Mouse (Mus musculus): ENCODE measurements around the gene Gls. TPM values are rescaled to one million over a fixed set of nuclear protein-coding genes. Genes with fewer than 3 reads are reported as not detected.

The Gls gene
- total and polyA plus RNA-seq, 2 experiments from 2014 or later, result 25.7 to 152 TPM

DNA sequence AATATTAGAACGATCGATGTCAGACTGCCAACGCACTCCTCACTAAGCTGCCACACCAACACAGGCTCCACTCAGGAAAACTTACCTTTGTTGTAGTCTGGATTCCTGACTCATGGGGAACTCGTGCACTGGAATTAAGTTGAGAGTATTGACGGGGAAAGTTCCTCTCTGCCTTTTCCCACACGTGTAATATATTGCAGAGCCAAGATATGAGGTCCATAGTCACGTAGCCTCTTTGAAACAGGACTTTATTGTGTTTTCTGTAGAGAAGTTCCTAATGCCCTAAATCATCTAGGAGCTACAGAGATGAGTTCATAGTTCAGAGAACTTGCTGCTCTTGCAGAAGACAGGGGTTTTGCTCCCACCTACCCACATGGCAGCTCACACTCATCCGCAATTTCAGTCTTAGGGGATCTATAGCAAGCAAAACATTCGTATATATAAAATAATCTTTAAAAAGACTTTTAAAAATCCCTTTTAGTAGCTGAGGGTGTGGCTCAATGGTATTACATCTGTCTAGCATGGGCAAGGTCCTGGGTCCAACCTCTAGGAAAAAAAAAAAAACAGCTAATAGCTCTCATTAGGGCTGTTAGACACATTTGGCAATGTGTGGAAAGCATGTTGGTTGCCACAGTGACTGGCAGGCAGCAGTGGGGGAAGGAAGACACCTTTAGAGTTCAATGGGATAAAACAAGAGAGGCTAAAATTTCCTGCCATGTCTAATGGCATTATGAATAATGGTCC lies 25.1 kb upstream of the Gls start:
- no peak for ATAC-seq

DNA sequence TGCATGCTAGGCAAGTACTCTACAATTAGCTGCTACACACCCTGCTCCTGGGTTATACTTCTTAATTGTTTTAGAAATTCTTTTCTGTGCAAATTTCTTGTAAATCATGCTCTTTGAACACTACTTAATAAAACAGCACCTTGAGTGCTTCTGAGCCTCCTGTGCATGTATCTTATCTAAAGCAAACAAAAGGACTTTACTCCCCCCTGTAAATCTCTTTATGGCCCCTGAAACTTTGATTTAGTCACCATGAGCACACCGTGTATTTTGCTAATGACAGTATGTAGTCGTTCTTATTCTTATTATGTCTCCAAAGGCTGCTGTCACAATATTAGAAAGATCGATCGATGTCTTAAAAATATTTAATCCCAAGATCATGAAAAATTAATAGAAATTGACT lies 23.9 kb upstream of the Gls start:
- Histone ChIP-seq H3K9ac (replicated peaks; ENCODE audit: low read length) (no peak overlapping the region), H3K4me3 (ENCODE audit: low read length) (no peak overlapping the region), H3K4me2 (ENCODE audit: low read depth, low read length) (no peak overlapping the region), H3K4me1 (ENCODE audit: insufficient read depth, low read length) (no peaks in the 10 kb centered on the region), H3K36me3 (ENCODE audit: insufficient read depth, low read length) (no peaks in the 10 kb centered on the region), H3K9me3 (ENCODE audit: low read length) (no peaks in the 10 kb centered on the region), H3K27ac (no peak overlapping the region), H3K27me3 (ENCODE audit: insufficient read depth, low read length) (no peaks in the 10 kb centered on the region)
- no peak for DNase-seq (ENCODE audit: low spot score)
- no peak for TF ChIP-seq CTCF (IDR thresholded peaks at IDR 0.05; ENCODE audit: low read depth)
- WGBS, result 88% methylated on average over 4 of the region's 4 CpGs
- no peak for ATAC-seq

More for the DNA sequence above, 25.1 kb upstream of the Gls start:
- Histone ChIP-seq H3K4me1 (ENCODE audit: insufficient read depth, low read length) (no peaks in the 10 kb centered on the region), H3K27me3 (ENCODE audit: insufficient read depth, low read length) (no peaks in the 10 kb centered on the region), H3K4me3 (ENCODE audit: low read length) (no peak overlapping the region), H3K36me3 (ENCODE audit: insufficient read depth, low read length) (no peaks in the 10 kb centered on the region), H3K9ac (replicated peaks; ENCODE audit: low read length) (no peak overlapping the region), H3K27ac (no peak overlapping the region), H3K4me2 (ENCODE audit: low read depth, low read length) (no peak overlapping the region), H3K9me3 (ENCODE audit: low read length) (no peaks in the 10 kb centered on the region)
- TF ChIP-seq CTCF (IDR thresholded peaks at IDR 0.05; ENCODE audit: low read depth), result no peak
- 85% methylated on average over 9 of the region's 9 CpGs for WGBS
- DNase-seq (ENCODE audit: low spot score), result no peak

- H3K36me3 ChIP-seq (ENCODE audit: insufficient read depth, low read length), result no peaks in the 10 kb centered on the region
- H3K27ac ChIP-seq, result no peak overlapping the region
- no peak for TF ChIP-seq CTCF (IDR thresholded peaks at IDR 0.05; ENCODE audit: low read depth)
- no peak for ATAC-seq
- H3K4me1 ChIP-seq (ENCODE audit: insufficient read depth, low read length), result no peaks in the 10 kb centered on the region
- no peak overlapping the region for H3K9ac ChIP-seq (replicated peaks; ENCODE audit: low read length)
- WGBS, result 81% methylated on average over 4 of the region's 4 CpGs
- no peak overlapping the region for H3K4me2 ChIP-seq (ENCODE audit: low read depth, low read length)
- no peak overlapping the region for H3K4me3 ChIP-seq (ENCODE audit: low read length)
- H3K27me3 ChIP-seq (ENCODE audit: insufficient read depth, low read length), result no peaks in the 10 kb centered on the region
- no peaks in the 10 kb centered on the region for H3K9me3 ChIP-seq (ENCODE audit: low read length)
- DNase-seq (ENCODE audit: low spot score), result no peak
These were observed 23.2 kb upstream of the Gls start for GRCm38 (mm10) chr1:52256194-52256593.

- H3K9ac ChIP-seq (replicated peaks; ENCODE audit: low read length), result no peak overlapping the region
- no peaks in the 10 kb centered on the region for H3K9me3 ChIP-seq (ENCODE audit: low read length)
- no peak overlapping the region for H3K4me3 ChIP-seq (ENCODE audit: low read length)
- H3K4me2 ChIP-seq (ENCODE audit: low read depth, low read length), result no peak overlapping the region
- no peaks in the 10 kb centered on the region for H3K27me3 ChIP-seq (ENCODE audit: insufficient read depth, low read length)
- TF ChIP-seq CTCF (IDR thresholded peaks at IDR 0.05; ENCODE audit: low read depth), result no peak
- H3K36me3 ChIP-seq (ENCODE audit: insufficient read depth, low read length), result no peaks in the 10 kb centered on the region
- DNase-seq (ENCODE audit: low spot score) (no peak), ATAC-seq (no peak)
- no peak overlapping the region for H3K27ac ChIP-seq
- 77% methylated on average over 2 of the region's 2 CpGs for WGBS
- H3K4me1 ChIP-seq (ENCODE audit: insufficient read depth, low read length), result no peaks in the 10 kb centered on the region
These were observed 21.4 kb upstream of the Gls start for GRCm38 (mm10) chr1:52254411-52254810.

DNA sequence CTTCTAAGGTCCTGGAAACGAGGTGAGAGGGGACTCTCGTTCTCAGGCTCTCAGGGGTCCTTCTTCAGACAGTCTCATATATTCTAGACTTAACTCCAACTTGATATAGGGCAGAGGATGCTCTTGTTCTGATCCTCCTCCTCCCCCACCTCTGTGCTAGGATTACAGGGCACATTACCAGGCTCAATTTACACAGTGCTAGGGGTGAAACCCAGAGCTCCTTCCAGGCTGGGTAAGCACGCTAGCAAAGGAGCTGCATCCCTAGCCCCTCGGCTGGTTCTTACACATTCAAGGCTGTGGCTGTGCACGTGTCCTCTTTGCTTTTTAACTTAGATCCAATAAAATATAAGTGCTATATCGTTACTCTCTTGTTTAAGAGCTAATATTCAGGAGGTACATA lies 20.4 kb upstream of the Gls start:
- Histone ChIP-seq H3K9ac (replicated peaks; ENCODE audit: low read length) (no peak overlapping the region), H3K4me2 (ENCODE audit: low read depth, low read length) (no peak overlapping the region), H3K9me3 (ENCODE audit: low read length) (no peaks in the 10 kb centered on the region), H3K27me3 (ENCODE audit: insufficient read depth, low read length) (no peaks in the 10 kb centered on the region), H3K27ac (no peak overlapping the region), H3K4me1 (ENCODE audit: insufficient read depth, low read length) (no peaks in the 10 kb centered on the region), H3K36me3 (ENCODE audit: insufficient read depth, low read length) (no peaks in the 10 kb centered on the region), H3K4me3 (ENCODE audit: low read length) (no peak overlapping the region)
- 82% methylated on average over 6 of the region's 6 CpGs for WGBS
- TF ChIP-seq CTCF (IDR thresholded peaks at IDR 0.05; ENCODE audit: low read depth), result no peak
- ATAC-seq, result no peak
- DNase-seq (ENCODE audit: low spot score), result no peak

DNA sequence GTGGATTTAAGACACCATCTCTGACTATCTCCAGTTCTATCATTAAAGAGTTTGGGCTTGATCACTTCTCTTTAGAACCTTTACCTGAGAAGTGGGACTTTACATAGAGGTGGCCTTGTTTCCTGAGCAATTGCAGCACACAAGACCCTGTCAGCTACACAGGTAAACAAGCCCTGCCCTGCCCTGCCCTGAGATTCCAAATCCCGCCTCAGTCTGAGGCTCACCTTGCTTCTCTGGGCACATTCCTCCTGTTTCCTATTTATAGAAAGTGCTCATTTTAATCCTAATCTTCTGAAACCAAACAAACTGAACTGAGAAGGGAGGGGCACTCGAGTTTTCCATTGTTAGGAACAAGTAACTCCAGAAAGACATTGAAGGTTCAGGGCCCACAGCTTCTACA lies 19.4 kb upstream of the Gls start:
- Histone ChIP-seq H3K4me2 (ENCODE audit: low read depth, low read length) (no peak overlapping the region), H3K27me3 (ENCODE audit: insufficient read depth, low read length) (no peaks in the 10 kb centered on the region), H3K9ac (replicated peaks; ENCODE audit: low read length) (no peak overlapping the region), H3K36me3 (ENCODE audit: insufficient read depth, low read length) (no peaks in the 10 kb centered on the region), H3K4me3 (ENCODE audit: low read length) (no peak overlapping the region), H3K27ac (no peak overlapping the region), H3K4me1 (ENCODE audit: insufficient read depth, low read length) (no peaks in the 10 kb centered on the region), H3K9me3 (ENCODE audit: low read length) (no peaks in the 10 kb centered on the region)
- WGBS, result 80% methylated on average over 2 of the region's 2 CpGs
- DNase-seq (ENCODE audit: low spot score) (no peak), ATAC-seq (no peak)
- TF ChIP-seq CTCF (IDR thresholded peaks at IDR 0.05; ENCODE audit: low read depth), result no peak

- 70% methylated on average over 7 of the region's 7 CpGs for WGBS
- no peaks in the 10 kb centered on the region for H3K27me3 ChIP-seq (ENCODE audit: insufficient read depth, low read length)
- no peak overlapping the region for H3K9ac ChIP-seq (replicated peaks; ENCODE audit: low read length)
- no peak for TF ChIP-seq CTCF (IDR thresholded peaks at IDR 0.05; ENCODE audit: low read depth)
- no peaks in the 10 kb centered on the region for H3K36me3 ChIP-seq (ENCODE audit: insufficient read depth, low read length)
- no peak overlapping the region for H3K4me3 ChIP-seq (ENCODE audit: low read length)
- no peak for ATAC-seq
- H3K4me1 ChIP-seq (ENCODE audit: insufficient read depth, low read length), result no peaks in the 10 kb centered on the region
- no peaks in the 10 kb centered on the region for H3K9me3 ChIP-seq (ENCODE audit: low read length)
- no peak overlapping the region for H3K27ac ChIP-seq
- no peak overlapping the region for H3K4me2 ChIP-seq (ENCODE audit: low read depth, low read length)
- no peak for DNase-seq (ENCODE audit: low spot score)
These were observed 18.2 kb upstream of the Gls start for GRCm38 (mm10) chr1:52251038-52251735.

Measured in hindbrain, postnatal 0 days (tissue).